Mouse (Mus musculus): ENCODE data around the gene Me1. TPM values are rescaled to one million over a fixed set of nuclear protein-coding genes. Genes with fewer than 3 reads are reported as not detected.
A peak's percentile ranks its signal among the peaks of the same experiment; 100 is the strongest.

The Me1 gene
- polyA plus RNA-seq, 1 experiment, result 153 TPM

DNA sequence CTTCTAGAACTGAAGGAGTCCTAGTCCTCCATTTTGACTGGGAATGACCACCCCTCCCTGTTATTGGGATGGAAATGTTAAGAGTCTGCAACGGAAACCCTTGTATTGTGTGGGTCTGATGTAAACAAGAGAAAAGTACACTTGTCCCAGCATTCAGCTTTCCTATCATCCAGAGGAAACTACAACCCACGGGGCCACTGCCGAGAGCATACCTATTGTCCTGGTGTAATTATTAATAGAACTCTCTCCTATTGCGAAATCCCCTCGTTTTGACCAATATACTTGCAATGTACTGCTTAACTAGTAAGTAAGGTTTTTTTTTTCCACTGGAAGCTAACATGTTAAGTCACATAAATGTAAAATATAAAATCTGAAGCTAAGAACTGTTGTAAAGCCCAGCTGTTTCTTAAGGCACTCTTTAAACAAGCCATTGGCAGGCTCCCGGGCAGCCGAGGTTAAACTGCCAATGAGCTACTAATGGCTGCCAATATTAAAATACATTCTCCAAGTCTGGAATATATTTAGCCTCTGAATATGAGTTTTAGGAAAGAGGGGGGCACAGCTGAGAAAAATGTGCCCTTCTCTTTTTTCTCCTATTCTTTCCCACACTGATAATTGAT lies 47.7 kb downstream of the Me1 start:
- Histone ChIP-seq H3K27me3 (replicated peaks; ENCODE audit: control insufficient read depth, insufficient read depth, low read length) (no peaks in the 10 kb centered on the region), H3K4me1 (ENCODE audit: control insufficient read depth, insufficient read depth, low read length) (no peaks in the 10 kb centered on the region), H3K27ac (ENCODE audit: insufficient read depth, low read depth, low read length) (no peak overlapping the region), H3K4me3 (ENCODE audit: insufficient read depth, low read depth, low read length) (no peak overlapping the region), H3K36me3 (ENCODE audit: control insufficient read depth, insufficient read depth, low read length) (no peaks in the 10 kb centered on the region)
- DNase-seq, result peak; percentile 77
- TF ChIP-seq POLR2A (IDR thresholded peaks at IDR 0.05; ENCODE audit: low read depth, low read length), result no peak
- TF ChIP-seq CTCF (conservative IDR thresholded peaks at IDR 0.05; ENCODE audit: insufficient read depth, insufficient read length, low read depth, low read length), result no peak
- whole genome bisulfite sequencing, result 23% methylated on average over 7 of the region's 7 CpGs

DNA sequence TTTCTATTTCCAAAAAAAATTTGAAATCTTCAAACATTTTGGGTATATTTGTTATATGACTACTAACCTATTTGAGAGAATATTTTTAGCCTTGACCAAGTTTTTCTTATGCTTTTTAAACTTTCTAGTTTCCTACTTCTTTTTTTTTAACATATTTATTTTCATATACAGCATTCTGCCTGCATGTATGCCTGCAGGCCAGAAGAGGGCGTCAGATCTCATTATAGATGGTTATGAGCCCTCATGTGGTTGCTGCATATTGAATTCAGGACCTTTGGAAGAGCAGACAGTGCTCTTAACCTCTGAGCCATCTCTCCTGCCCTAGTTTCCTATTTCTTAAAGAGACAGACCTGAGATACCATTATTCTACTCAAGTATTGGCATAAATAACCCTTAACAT lies 48.9 kb downstream of the Me1 start:
- WGBS, result 9% methylated on average over 1 of the region's 1 CpGs

DNA sequence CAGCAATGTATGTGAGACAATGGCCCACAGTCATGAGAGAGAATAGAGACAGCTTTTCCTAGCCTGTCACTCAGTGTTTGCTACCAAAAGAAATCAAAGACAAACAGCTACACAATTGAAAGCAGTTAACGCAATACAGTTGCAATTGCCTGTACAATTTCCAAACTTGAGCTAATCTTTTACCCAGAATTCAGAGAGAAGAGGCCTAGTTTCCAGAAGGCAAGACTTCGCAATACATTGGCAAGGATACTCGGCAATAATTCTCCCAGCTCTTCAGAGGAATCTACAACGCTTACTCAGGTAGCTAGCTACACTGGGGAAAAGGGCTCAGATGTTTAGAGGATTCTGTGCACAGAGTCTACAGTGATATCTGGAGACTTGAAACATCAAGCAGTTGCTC lies 52.3 kb downstream of the Me1 start:
- 68% methylated on average over 4 of the region's 4 CpGs for WGBS
- peak; percentile 59 for DNase-seq
- TF ChIP-seq CTCF (conservative IDR thresholded peaks at IDR 0.05; ENCODE audit: insufficient read depth, insufficient read length, low read depth, low read length), result no peak
- TF ChIP-seq POLR2A (IDR thresholded peaks at IDR 0.05; ENCODE audit: low read depth, low read length), result no peak
- Histone ChIP-seq H3K36me3 (ENCODE audit: control insufficient read depth, insufficient read depth, low read length) (no peaks in the 10 kb centered on the region), H3K4me3 (ENCODE audit: insufficient read depth, low read depth, low read length) (no peak overlapping the region), H3K4me1 (ENCODE audit: control insufficient read depth, insufficient read depth, low read length) (no peaks in the 10 kb centered on the region), H3K27ac (ENCODE audit: insufficient read depth, low read depth, low read length) (no peak overlapping the region), H3K27me3 (replicated peaks; ENCODE audit: control insufficient read depth, insufficient read depth, low read length) (no peaks in the 10 kb centered on the region)

More for the DNA sequence above, 48.9 kb downstream of the Me1 start:
- no peak overlapping the region for H3K27ac ChIP-seq (ENCODE audit: insufficient read depth, low read depth, low read length)
- no peaks in the 10 kb centered on the region for H3K4me1 ChIP-seq (ENCODE audit: control insufficient read depth, insufficient read depth, low read length)
- no peak overlapping the region for H3K4me3 ChIP-seq (ENCODE audit: insufficient read depth, low read depth, low read length)
- no peak for TF ChIP-seq POLR2A (IDR thresholded peaks at IDR 0.05; ENCODE audit: low read depth, low read length)
- peak; percentile 23 for TF ChIP-seq CTCF (conservative IDR thresholded peaks at IDR 0.05; ENCODE audit: insufficient read depth, insufficient read length, low read depth, low read length)
- H3K27me3 ChIP-seq (replicated peaks; ENCODE audit: control insufficient read depth, insufficient read depth, low read length), result no peaks in the 10 kb centered on the region
- DNase-seq, result no peak
- H3K36me3 ChIP-seq (ENCODE audit: control insufficient read depth, insufficient read depth, low read length), result no peaks in the 10 kb centered on the region

DNA sequence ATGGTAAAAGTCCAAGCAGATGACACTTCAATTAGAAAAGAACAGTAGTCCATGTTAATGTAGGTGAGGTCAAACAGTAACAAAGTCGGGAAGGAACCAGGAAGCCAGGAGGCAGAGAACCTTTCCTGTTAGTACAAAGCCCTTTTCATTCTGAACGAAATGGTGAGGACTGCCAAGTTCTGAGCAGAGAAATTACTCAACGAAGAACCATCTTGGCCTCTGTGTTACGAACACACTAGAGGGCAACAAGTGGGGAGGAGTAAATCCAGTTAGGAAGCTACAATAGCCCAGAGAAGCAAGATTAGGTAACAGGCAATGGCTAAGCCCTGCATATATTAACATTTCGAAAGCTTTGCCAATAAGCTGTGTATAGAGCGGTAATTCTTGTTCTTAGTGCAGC lies 57.0 kb downstream of the Me1 start:
- Histone ChIP-seq H3K27ac (ENCODE audit: insufficient read depth, low read depth, low read length) (no peak overlapping the region), H3K36me3 (ENCODE audit: control insufficient read depth, insufficient read depth, low read length) (no peaks in the 10 kb centered on the region)
- DNase-seq, result peak; percentile 69

DNA sequence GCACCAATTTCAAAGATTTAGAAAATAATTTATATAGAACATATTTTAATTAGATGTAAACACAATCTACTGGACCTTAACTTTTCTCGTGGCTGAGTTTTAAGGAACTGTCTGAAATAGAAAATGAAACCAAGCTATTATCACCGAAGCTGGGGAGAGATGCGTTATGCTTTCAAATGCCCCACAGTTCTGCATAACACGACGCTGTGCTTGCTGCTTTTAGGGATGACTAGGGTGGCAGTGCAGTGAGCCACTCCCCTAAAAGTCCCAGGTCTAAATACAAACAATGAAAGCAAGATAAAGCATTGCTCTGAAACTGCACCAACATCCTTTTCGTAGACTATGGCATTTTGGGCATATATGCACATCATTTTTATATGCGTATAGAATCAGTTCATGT lies 64.6 kb downstream of the Me1 start:
- no peak for TF ChIP-seq CTCF (conservative IDR thresholded peaks at IDR 0.05; ENCODE audit: insufficient read depth, insufficient read length, low read depth, low read length)
- TF ChIP-seq POLR2A (IDR thresholded peaks at IDR 0.05; ENCODE audit: low read depth, low read length), result no peak
- H3K27me3 ChIP-seq (replicated peaks; ENCODE audit: control insufficient read depth, insufficient read depth, low read length), result no peaks in the 10 kb centered on the region
- no peak for DNase-seq
- no peaks in the 10 kb centered on the region for H3K4me1 ChIP-seq (ENCODE audit: control insufficient read depth, insufficient read depth, low read length)
- H3K27ac ChIP-seq (ENCODE audit: insufficient read depth, low read depth, low read length), result no peak overlapping the region
- 72% methylated on average over 7 of the region's 7 CpGs for WGBS
- H3K36me3 ChIP-seq (ENCODE audit: control insufficient read depth, insufficient read depth, low read length), result no peaks in the 10 kb centered on the region
- H3K4me3 ChIP-seq (ENCODE audit: insufficient read depth, low read depth, low read length), result no peak overlapping the region

More for the DNA sequence above, 57.0 kb downstream of the Me1 start:
- 41% methylated on average over 6 of the region's 6 CpGs for WGBS
- Histone ChIP-seq H3K27me3 (replicated peaks; ENCODE audit: control insufficient read depth, insufficient read depth, low read length) (no peaks in the 10 kb centered on the region), H3K4me1 (ENCODE audit: control insufficient read depth, insufficient read depth, low read length) (no peaks in the 10 kb centered on the region), H3K4me3 (ENCODE audit: insufficient read depth, low read depth, low read length) (no peak overlapping the region)
- no peak for TF ChIP-seq POLR2A (IDR thresholded peaks at IDR 0.05; ENCODE audit: low read depth, low read length)
- TF ChIP-seq CTCF (conservative IDR thresholded peaks at IDR 0.05; ENCODE audit: insufficient read depth, insufficient read length, low read depth, low read length), result no peak

DNA sequence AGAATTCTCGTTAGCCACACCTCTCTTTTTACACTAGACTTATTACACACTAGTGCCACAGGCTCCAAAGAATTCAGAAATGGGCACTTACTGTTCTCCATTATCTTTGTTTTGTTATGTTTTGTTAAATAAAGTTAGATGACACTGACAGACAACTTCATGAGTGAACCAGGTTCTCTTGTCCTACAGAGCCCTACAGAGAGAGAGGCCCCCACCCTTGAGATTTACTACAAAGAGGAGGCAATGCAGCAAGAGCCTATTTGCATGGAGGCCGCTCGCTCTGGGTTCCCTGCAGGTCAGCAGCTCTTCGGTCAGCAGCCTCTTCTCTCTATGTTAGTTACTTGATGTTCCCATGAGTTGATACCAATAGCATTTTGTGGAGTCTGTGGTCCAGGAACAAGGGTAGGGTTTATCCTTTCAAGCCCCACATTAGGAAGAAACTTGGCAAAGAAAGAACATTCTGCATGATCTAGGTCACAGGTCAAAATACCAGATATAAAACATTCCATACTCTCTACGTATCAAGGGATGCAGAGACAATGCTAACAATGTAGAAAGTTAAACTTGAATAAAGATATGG lies 65.3 kb downstream of the Me1 start:
- no peak for DNase-seq
- no peaks in the 10 kb centered on the region for H3K36me3 ChIP-seq (ENCODE audit: control insufficient read depth, insufficient read depth, low read length)
- TF ChIP-seq POLR2A (IDR thresholded peaks at IDR 0.05; ENCODE audit: low read depth, low read length) (no peak), CTCF (conservative IDR thresholded peaks at IDR 0.05; ENCODE audit: insufficient read depth, insufficient read length, low read depth, low read length) (no peak)
- H3K27me3 ChIP-seq (replicated peaks; ENCODE audit: control insufficient read depth, insufficient read depth, low read length), result no peaks in the 10 kb centered on the region
- 80% methylated on average over 5 of the region's 5 CpGs for WGBS
- H3K27ac ChIP-seq (ENCODE audit: insufficient read depth, low read depth, low read length), result no peak overlapping the region
- H3K4me1 ChIP-seq (ENCODE audit: control insufficient read depth, insufficient read depth, low read length), result no peaks in the 10 kb centered on the region
- no peak overlapping the region for H3K4me3 ChIP-seq (ENCODE audit: insufficient read depth, low read depth, low read length)

DNA sequence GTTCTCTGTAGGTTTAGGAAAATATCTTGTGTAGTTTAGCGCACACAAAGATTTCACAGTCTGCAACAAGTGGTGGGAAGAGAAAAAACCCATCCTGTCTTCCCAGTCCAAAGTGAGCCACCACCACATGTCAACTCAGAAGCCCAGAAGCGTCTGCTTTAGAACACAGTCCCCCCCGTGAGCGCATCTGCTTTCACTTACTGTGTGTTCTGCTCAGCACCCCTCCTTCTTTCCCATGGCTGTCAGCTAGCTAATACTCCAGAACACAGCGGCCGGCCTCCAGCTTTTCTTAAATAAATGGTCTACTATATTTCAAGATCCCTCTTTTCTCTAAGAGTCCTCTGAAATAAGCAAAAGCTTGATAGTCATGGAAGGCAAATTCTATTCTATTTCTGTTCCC lies 66.4 kb downstream of the Me1 start:
- Histone ChIP-seq H3K36me3 (ENCODE audit: control insufficient read depth, insufficient read depth, low read length) (no peaks in the 10 kb centered on the region), H3K27ac (ENCODE audit: insufficient read depth, low read depth, low read length) (no peak overlapping the region), H3K4me1 (ENCODE audit: control insufficient read depth, insufficient read depth, low read length) (no peaks in the 10 kb centered on the region), H3K27me3 (replicated peaks; ENCODE audit: control insufficient read depth, insufficient read depth, low read length) (no peaks in the 10 kb centered on the region), H3K4me3 (ENCODE audit: insufficient read depth, low read depth, low read length) (no peak overlapping the region)
- no peak for DNase-seq
- 87% methylated on average over 6 of the region's 6 CpGs for WGBS
- TF ChIP-seq CTCF (conservative IDR thresholded peaks at IDR 0.05; ENCODE audit: insufficient read depth, insufficient read length, low read depth, low read length), result no peak
- TF ChIP-seq POLR2A (IDR thresholded peaks at IDR 0.05; ENCODE audit: low read depth, low read length), result no peak

Data from kidney, adult 2 months (tissue).